In genomic region chr8:36363291-36363690, GRCm38 (mm10) we compare ENCODE assay signal across 17 mouse cellular contexts.
A peak's percentile ranks its signal among the peaks of the same experiment; 100 is the strongest.
DNase-seq lines count a peak whose midpoint lies in the region; ATAC-seq and TF ChIP-seq lines count a peak whose summit lies in the region.
"Had no signal": no experiment of that assay in that cellular context is flagged by ENCODE, and none has a peak within 500 bp of the region (broad histone marks: within the 10 kb centered on the region; RNA-seq: fewer than 3 reads in every experiment).

No protein-coding gene starts in this region.

- TF ChIP-seq CTCF in lung, embryonic 14.5 days (IDR thresholded peaks at IDR 0.05; ENCODE audit: low read depth): no peak
- no peak for TF ChIP-seq CTCF in lung, adult 2 months (IDR thresholded peaks at IDR 0.05; ENCODE audit: insufficient read depth, low read length)

- peak; percentile 9 to 17 for DNase-seq in heart, adult 18-20 months
- DNase-seq in heart, postnatal 4 days: no peak
- peak; percentile 41 for DNase-seq in lung, embryonic 14.5 days
- DNase-seq in lung, adult 2 months: no peak
- peak; percentile 63 for DNase-seq in adrenal gland, adult 8-10 months
- DNase-seq in adrenal gland, postnatal 25 days: peak; percentile 10
- DNase-seq in cerebellum, adult 9-10 months: no peak
- DNase-seq: cerebellum, adult 2 months; gastrocnemius, postnatal 10 days; kidney, postnatal 25 days; spleen, adult 18-20 months had no signal

- H3K9ac ChIP-seq in lung, embryonic 14.5 days: no peak overlapping the region
- H3K9ac ChIP-seq: heart, embryonic 13.5 days; hindbrain, embryonic 12.5 days; midbrain, embryonic 12.5 days; stomach, embryonic 15.5 days had no signal

- H3K4me1 ChIP-seq in lung, embryonic 14.5 days (ENCODE audit: insufficient read depth): no peaks in the 10 kb centered on the region
- no peaks in the 10 kb centered on the region for H3K4me1 ChIP-seq in lung, adult 2 months (ENCODE audit: control insufficient read depth, insufficient read depth, low read length)
- H3K4me1 ChIP-seq: heart, embryonic 13.5 days; hindbrain, embryonic 12.5 days; midbrain, embryonic 12.5 days; stomach, embryonic 15.5 days had no signal

- TF ChIP-seq POLR2A in lung, adult 2 months (IDR thresholded peaks at IDR 0.05; ENCODE audit: borderline replicate concordance, extremely low read depth, low read depth, low read length): no peak

- H3K36me3 ChIP-seq in lung, embryonic 14.5 days (ENCODE audit: insufficient read depth): no peaks in the 10 kb centered on the region
- H3K36me3 ChIP-seq: G1E; heart, embryonic 13.5 days; hindbrain, embryonic 12.5 days; midbrain, embryonic 12.5 days; stomach, embryonic 15.5 days had no signal

- no peaks in the 10 kb centered on the region for H3K27me3 ChIP-seq in lung, embryonic 14.5 days (ENCODE audit: insufficient read depth, low read length)
- H3K27me3 ChIP-seq: heart, embryonic 13.5 days; hindbrain, embryonic 12.5 days; midbrain, embryonic 12.5 days; stomach, embryonic 15.5 days had no signal

- 64% methylated on average over 9 of the region's 9 CpGs for WGBS in lung, embryonic 14.5 days
- WGBS in lung, adult 2 months: 45% methylated on average over 9 of the region's 9 CpGs

- H3K27ac ChIP-seq in lung, embryonic 14.5 days (ENCODE audit: low read depth): no peak overlapping the region
- H3K27ac ChIP-seq: heart, embryonic 13.5 days; hindbrain, embryonic 12.5 days; midbrain, embryonic 12.5 days; stomach, embryonic 15.5 days had no signal

- no peak overlapping the region for H3K4me3 ChIP-seq in lung, embryonic 14.5 days (ENCODE audit: low read depth, low read length)
- no peak overlapping the region for H3K4me3 ChIP-seq in lung, adult 2 months (replicated peaks; ENCODE audit: extremely low read depth, low read depth, low read length)
- H3K4me3 ChIP-seq: heart, embryonic 13.5 days; hindbrain, embryonic 12.5 days; midbrain, embryonic 12.5 days; stomach, embryonic 15.5 days had no signal

- H3K9me3 ChIP-seq in lung, embryonic 14.5 days (ENCODE audit: low read depth, low read length): no peaks in the 10 kb centered on the region
- H3K9me3 ChIP-seq: G1E; heart, embryonic 13.5 days; hindbrain, embryonic 12.5 days; midbrain, embryonic 12.5 days; stomach, embryonic 15.5 days had no signal

- H3K4me2 ChIP-seq in lung, embryonic 14.5 days: no peak overlapping the region
- H3K4me2 ChIP-seq: heart, embryonic 13.5 days; hindbrain, embryonic 12.5 days; midbrain, embryonic 12.5 days; stomach, embryonic 15.5 days had no signal

- no peak for ATAC-seq in lung, embryonic 14.5 days (ENCODE audit: insufficient read depth)
- ATAC-seq: intestine, postnatal 0 days had no signal

Comparison
In these comparisons a context has a peak if more than half of its experiments do, and no peak if none do; other contexts are left out.
1. DNase-seq: peak in heart, adult 18-20 months (2 of 2), lung, embryonic 14.5 days (single experiment), adrenal gland, adult 8-10 months (single experiment) and adrenal gland, postnatal 25 days (single experiment); none in heart, postnatal 4 days (single experiment), lung, adult 2 months (single experiment) and cerebellum, adult 9-10 months (single experiment).